In the genomic region with DNA sequence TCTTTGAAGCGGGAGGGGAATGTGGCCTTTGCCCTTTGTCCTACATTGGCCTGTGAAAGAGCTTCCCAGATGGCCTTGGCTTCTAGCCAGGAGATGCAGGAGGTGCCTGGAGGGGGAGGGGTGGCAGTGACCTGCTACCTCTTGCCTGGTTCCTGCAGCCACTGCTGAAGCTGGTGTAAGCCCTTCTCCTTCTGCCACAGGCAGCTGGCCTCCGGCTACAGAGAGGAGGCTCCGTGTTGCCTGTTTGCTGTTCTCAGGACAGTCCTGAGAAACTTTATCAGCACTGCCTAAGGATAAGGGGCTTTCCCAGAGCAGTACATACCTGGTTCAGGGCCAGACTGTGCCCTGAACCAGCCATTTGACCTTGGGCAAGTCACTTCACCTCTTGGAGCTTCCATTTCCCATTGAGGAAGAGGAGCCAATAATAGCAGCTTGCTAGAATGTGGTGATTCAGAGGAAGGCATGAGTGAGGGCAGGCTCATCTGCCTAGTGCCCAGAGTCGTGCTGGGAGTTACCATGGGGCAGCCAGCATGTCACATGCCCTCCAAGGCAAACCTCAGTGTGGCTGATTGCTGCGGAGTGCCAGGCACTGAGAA, we compare ENCODE assay signal across 8 mouse cellular contexts. TPM values are rescaled to one million over a fixed set of nuclear protein-coding genes. Genes with fewer than 3 reads are reported as not detected.
DNase-seq lines count a peak whose midpoint lies in the region; ATAC-seq lines count a peak whose summit lies in the region.

No protein-coding gene starts in this region.

- WGBS in hindbrain, embryonic 11.5 days, result 57% methylated on average over 5 of the region's 5 CpGs
- WGBS in hindbrain, embryonic 16.5 days, result 35% methylated on average over 5 of the region's 5 CpGs

- no peak for ATAC-seq in hindbrain, embryonic 11.5 days (ENCODE audit: low FRiP score)
- ATAC-seq in hindbrain, embryonic 16.5 days, result no peak
- ATAC-seq in granulocyte monocyte progenitor cell, adult 5-6 weeks (replicated peaks; ENCODE audit: poor library complexity, severe bottlenecking), result no peak

- DNase-seq in hindbrain, embryonic 11.5 days (ENCODE audit: low spot score), result peak; percentile 51
- DNase-seq in adrenal gland, postnatal 36 days, result peak; percentile 76 to 89
- DNase-seq in gastrocnemius, adult 8-10 months (ENCODE audit: low spot score in 2 of 2), result peak; percentile 59 to 66
- DNase-seq in kidney, adult 18-20 months, result peak; percentile 92
- DNase-seq in lung, postnatal 10 days, result peak; percentile 69
- DNase-seq in layer of hippocampus, adult 9-11 months, result no peak

- no peak overlapping the region for H3K4me3 ChIP-seq in hindbrain, embryonic 11.5 days (ENCODE audit: low read depth, low read length)
- H3K4me3 ChIP-seq in hindbrain, embryonic 16.5 days (ENCODE audit: low read length), result no peak overlapping the region

- H3K27ac ChIP-seq in hindbrain, embryonic 11.5 days (ENCODE audit: low read depth, low read length), result 0 out of 2 replicates have a peak overlapping the region, but pooled peaks have one; percentile 14
- no peak overlapping the region for H3K27ac ChIP-seq in hindbrain, embryonic 16.5 days (ENCODE audit: low read depth, low read length)

- H3K9ac ChIP-seq in hindbrain, embryonic 11.5 days (ENCODE audit: low read depth, low read length), result no peak overlapping the region
- no peak overlapping the region for H3K9ac ChIP-seq in hindbrain, embryonic 16.5 days (ENCODE audit: low read depth, low read length)

- 0 out of 2 replicates have a peak, but pooled peaks cover 2% of the 10 kb centered on the region for H3K4me1 ChIP-seq in hindbrain, embryonic 11.5 days (replicated peaks; ENCODE audit: control insufficient read depth, insufficient read depth, low read length)
- peaks cover 8% of the 10 kb centered on the region for H3K4me1 ChIP-seq in hindbrain, embryonic 16.5 days (ENCODE audit: control insufficient read depth, insufficient read depth, low read depth, low read length)

- H3K36me3 ChIP-seq in hindbrain, embryonic 11.5 days (ENCODE audit: control insufficient read depth, insufficient read depth, low read length), result no peaks in the 10 kb centered on the region
- H3K36me3 ChIP-seq in hindbrain, embryonic 16.5 days (ENCODE audit: control insufficient read depth, insufficient read depth, low read length), result no peaks in the 10 kb centered on the region

- no peaks in the 10 kb centered on the region for H3K9me3 ChIP-seq in hindbrain, embryonic 11.5 days (ENCODE audit: control insufficient read depth, low read length)
- no peaks in the 10 kb centered on the region for H3K9me3 ChIP-seq in hindbrain, embryonic 16.5 days (ENCODE audit: control insufficient read depth, low read length)

- 0 out of 2 replicates have a peak, but pooled peaks cover 2% of the 10 kb centered on the region for H3K27me3 ChIP-seq in hindbrain, embryonic 11.5 days (ENCODE audit: control insufficient read depth, insufficient read depth, low read length)
- H3K27me3 ChIP-seq in hindbrain, embryonic 16.5 days (replicated peaks; ENCODE audit: control insufficient read depth, insufficient read depth, low read length), result no peaks in the 10 kb centered on the region

- no peak overlapping the region for H3K4me2 ChIP-seq in hindbrain, embryonic 11.5 days (replicated peaks; ENCODE audit: low read depth, low read length)
- no peak overlapping the region for H3K4me2 ChIP-seq in hindbrain, embryonic 16.5 days (ENCODE audit: low read length)

RNA-seq across cellular contexts. Expression of a gene that starts 15.7 kb away (rescaled TPM):
- polyA plus RNA-seq in hindbrain, embryonic 11.5 days (2014; fragmentation: Nextera tagmentation; extraction: Ambion mirVana), result 4.2 and 4.3 TPM in 2 replicates
- polyA plus RNA-seq in hindbrain, embryonic 16.5 days (2015; fragmentation: Nextera tagmentation; extraction: Ambion mirVana), result 7.9 and 11.4 TPM in 2 replicates
- 10 to 100 TPM; 44.6 to 85.9 TPM for total RNA-seq in adrenal gland, postnatal 36 days (2021)
- total RNA-seq in gastrocnemius, adult 8-10 months (2022), result 10 to 100 TPM; 27.0 to 55.7 (median 39.4) TPM
- total RNA-seq in granulocyte monocyte progenitor cell, adult 5-6 weeks (2014; fragmentation: Nextera tagmentation), result not detected in 2 replicates
- 0.04 and 0.21 TPM in 2 replicates for total RNA-seq in granulocyte monocyte progenitor cell, adult 5-6 weeks (2017)

Comparison
In these comparisons a context has a peak if more than half of its experiments do, and no peak if none do; other contexts are left out.
1. RNA of a gene that starts 15.7 kb away (total RNA-seq): 44.6 to 85.9 TPM in adrenal gland, postnatal 36 days and 27.0 to 55.7 TPM in gastrocnemius, adult 8-10 months; 0.04 to 0.21 TPM in granulocyte monocyte progenitor cell, adult 5-6 weeks; every median in the first group is over 10 times any median in the second.